Mouse (Mus musculus): ENCODE measurements around the gene Tmem18.

Gene Tmem18

GRCm38 (mm10) chr12:30584356-30584740 lies at the start of gene Tmem18:
Gene Tmem18 (plus strand): TSS chr12:30584426.
- CTCF ChIA-PET = no interaction called here

- CTCF ChIA-PET = no interaction called here
Measured at GRCm38 (mm10) chr12:30557349-30557748, 26.9 kb upstream of the Tmem18 start.

GRCm38 (mm10) chr12:30561411-30561810 lies 22.8 kb upstream of the Tmem18 start:
- CTCF ChIA-PET = no interaction called here

DNA sequence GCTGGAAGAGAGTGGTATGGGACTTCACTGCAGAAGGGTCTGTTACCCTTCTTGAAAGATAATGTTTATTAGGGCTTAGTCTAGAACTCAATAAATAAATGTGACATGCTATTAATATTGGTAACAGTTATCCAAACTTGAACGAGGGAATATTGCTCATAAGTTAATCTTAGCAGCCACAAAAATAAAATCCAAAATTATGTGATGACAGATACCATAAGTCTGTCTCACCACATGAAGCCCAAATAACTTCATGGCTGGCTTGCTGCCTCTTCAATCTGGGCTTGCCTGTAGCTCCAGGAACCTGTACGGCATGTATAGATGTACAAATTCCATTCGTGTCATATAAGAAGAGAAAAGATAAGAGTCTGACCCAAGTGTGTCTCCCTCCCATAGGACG lies 12.2 kb upstream of the Tmem18 start:
- CTCF ChIA-PET = no interaction called here

GRCm38 (mm10) chr12:30575952-30576351 lies 8.3 kb upstream of the Tmem18 start:
- CTCF ChIA-PET = no interaction called here

DNA sequence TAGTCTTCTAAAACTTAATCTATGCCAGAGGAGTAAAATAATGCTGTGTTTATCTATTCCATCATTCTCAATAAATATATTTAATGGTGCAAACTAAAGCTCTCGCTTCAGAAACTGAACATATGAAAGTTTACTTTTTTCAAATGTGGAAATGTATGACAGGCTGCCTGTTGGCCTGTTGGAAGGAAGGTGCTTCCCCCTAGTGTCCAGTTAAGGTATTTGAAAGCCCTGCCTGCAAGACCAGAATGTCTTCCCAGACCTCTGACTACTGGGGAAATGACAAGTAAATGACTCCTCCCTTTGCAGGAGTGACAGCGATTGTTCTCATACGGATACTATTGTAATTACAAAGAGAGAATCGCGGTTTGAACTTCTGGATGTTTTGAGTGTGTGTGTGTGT lies 6.2 kb upstream of the Tmem18 start:
- CTCF ChIA-PET = no interaction called here

GRCm38 (mm10) chr12:30581277-30581676 lies 2.9 kb upstream of the Tmem18 start:
- CTCF ChIA-PET = no interaction called here

DNA sequence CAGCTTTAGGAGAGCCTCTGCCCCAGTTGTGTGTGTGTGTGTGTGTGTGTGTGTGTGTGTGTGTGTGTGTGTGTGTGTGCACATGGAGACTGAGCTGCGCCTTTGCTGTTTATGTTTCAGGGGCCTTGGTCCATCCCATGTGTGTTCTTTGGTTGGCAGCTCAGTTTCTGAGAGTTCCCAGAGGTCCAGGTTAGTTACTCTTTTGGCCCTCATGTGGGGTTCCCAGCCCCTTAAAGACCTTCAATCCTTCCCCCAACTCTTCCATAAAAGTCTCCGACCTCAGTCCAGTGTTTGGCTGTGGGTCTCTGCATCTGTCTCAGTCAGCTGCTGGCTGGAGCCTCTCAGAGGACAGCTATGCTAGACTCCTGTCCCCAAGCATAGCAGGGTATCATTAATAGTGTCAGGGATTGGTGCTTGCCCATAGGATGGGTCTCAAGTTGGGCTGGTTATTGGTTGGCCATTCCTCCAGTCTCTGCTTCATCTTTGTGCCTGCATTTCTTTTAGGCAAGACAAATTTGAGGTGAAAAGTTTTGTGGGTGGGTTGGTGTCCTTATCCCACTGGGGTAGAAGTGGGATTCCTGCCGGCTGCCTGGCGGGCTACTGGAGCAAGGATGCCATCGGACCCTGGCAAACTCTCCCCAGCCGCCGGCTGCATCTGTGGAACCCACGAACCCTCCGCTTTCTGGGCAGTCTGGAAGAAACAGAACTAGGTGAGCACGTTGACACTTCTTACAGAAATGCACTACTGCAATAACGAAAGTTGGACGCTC lies 455 bp upstream of the Tmem18 start:
- CTCF ChIA-PET = no interaction called here

DNA sequence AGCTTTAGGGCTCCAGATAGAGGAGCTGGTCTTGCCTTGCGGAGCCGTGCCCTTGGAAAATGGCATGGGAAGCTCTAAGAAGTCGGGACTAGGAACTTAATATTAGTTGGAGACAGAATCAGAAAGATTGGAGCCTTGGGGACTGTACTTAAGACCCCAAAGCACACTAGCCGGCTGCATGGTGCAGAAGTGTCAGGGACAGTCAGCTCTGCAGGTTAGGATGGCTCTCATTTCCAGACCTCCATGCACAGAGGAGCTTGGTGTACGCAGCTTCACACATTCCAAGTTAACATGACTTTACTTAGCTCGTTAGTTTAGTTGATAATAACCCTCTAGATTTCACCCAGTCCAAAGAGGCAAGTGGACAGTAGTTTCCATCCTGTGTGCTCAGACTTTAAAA lies 637 bp downstream of the Tmem18 start:
- CTCF ChIA-PET = no interaction called here

GRCm38 (mm10) chr12:30591832-30592231 lies 7.6 kb downstream of the Tmem18 start:
- CTCF ChIA-PET = no interaction called here

DNA sequence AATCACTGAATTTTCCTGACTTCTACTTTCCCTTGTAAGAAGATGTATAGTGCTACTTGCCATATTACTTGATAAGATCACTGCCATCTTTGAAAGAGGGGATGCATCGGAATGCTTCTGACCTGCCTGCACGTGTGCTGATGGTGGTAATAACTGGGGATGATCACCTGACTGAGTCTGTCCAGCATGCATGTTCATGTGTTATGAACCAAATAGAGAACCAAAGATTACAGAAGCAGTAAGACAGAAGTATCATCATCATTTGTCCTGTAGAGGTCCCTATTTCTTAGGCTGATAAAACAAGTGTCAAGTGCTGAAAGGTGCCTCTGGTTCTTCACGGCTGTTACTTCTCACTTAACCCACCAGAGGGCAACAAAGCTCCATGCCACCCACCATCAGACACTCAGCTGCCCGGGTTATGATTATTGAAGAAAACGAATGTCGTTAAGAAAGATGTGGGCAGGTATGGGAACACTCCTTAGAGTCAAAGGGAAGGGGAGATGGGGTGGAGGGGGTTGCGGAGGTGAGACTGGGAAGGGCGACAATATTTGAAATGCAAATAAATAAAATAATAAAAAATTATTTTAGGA lies 12.7 kb downstream of the Tmem18 start:
- CTCF ChIA-PET = no interaction called here

GRCm38 (mm10) chr12:30598955-30599354 lies 14.7 kb downstream of the Tmem18 start:
- CTCF ChIA-PET = no interaction called here

DNA sequence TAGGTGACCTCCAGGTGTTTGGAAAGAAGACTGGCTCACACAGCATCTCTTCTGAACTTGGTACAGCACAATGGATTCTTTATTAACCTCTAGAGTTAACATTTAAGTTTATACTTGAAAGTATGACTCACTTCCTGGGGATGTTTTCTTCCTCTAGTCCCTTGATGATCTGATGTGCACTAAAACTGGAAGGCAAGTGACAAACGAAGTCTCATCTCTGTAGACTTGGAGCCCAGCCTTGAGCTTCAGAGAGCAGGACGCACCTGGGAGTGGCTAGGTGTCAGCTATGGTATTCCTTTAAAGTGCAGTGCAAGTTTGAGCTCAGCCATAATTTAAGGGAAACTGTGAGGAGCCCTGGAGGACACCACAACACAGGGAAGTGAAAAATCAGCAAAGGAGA lies 15.2 kb downstream of the Tmem18 start:
- CTCF ChIA-PET = interaction anchor here (0.7 kb wide), 1 partner anchor 1856 kb away, joined by 3 read pairs; no protein-coding TSS in a partner anchor

DNA sequence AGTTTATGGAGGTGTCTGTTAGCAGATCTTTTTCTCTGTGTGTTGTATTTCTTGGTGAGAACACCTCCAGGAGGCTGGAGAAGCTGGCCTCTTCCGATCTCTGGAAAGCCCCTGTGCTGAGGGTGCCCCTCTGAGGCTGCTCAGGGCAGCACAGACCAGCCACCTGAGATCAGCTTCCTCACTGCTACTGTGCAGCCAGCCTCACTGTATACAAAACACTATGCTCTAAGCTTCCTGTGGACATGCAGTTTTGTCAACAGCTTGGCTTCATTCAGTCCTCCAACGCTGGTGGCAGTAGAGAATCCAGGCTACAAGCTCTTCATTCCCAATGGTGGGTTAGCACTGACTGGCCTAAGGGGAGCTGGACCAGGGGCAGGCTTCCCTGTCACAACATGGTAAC lies 15.8 kb downstream of the Tmem18 start:
- CTCF ChIA-PET = interaction anchor here (0.7 kb wide), 1 partner anchor 1856 kb away, joined by 3 read pairs; no protein-coding TSS in a partner anchor

DNA sequence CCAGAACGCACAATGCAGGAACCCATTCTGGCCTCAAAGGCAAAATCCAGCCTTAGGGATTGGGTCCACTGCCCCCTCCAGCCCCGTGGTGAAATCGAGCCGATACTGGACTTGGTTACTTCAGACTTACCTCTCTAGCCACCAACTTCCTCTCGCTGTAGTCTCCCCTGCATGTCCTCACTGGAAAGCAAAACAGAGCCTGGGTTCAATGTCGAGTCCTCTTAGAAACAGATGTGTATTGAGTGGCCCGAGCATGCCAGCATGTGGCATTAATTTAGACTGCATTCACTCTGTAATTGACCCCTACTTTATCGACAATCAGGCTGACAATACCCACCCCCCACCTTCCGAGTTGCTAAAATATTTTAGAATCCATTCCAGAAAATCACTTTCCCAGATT lies 19.8 kb downstream of the Tmem18 start:
- CTCF ChIA-PET = no interaction called here

DNA sequence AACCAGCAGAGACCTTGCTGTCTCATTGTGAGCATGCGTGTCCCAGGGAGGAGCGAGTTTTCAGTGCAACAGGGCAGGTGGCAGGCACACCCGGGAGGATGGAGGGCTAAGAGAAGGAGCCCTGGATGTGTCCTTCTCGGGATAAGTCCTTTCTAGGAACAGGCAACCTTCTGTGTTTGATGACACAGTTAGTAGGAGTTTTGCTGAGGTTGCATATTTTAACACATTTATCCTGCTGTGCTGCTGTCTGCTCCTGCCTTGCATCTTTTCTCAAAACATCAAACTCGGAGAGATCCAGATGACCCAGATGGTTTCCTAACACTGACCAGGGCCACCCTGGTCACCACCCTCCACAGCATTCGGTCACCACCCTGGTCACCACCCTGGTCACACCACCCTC lies 20.6 kb downstream of the Tmem18 start:
- CTCF ChIA-PET = no interaction called here

DNA sequence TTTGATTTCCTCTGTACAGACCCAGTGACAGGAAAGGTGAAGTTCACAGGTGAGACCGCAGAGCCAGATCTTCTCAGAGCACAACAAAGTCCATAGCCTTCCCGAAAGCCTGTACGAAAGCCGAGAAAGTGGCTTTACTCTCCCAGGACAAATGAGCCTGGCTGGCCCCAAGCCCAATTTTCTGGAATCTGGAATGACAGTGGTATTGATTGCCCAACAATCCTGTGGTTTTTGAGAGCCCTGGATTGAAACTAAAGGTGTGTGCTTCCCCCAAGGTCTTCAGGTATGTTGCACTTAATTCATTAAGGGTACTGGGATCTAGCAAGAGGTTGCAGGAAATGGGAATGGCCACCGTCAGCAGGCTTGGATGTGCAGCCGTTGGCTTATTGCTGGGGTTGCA lies 21.7 kb downstream of the Tmem18 start:
- CTCF ChIA-PET = no interaction called here

DNA sequence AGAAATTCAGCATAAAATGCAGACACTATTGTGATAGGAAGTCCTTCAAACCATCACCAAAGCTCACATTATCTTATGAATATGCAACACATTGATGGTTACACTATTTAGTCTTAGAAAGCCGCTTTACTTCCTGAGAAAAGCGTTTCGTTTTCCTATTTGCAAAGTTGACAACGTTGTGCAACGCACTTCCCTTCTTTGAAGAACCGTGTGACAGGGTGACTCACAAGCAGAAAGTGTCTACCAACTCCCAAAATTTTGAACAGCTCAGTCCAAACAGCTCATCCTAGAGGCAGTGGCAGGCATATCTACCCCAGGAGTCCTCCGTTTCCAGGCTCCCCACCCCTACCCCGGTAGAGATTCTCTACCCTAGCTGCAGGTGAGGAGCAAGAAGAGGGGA lies 22.5 kb downstream of the Tmem18 start:
- CTCF ChIA-PET = no interaction called here

DNA sequence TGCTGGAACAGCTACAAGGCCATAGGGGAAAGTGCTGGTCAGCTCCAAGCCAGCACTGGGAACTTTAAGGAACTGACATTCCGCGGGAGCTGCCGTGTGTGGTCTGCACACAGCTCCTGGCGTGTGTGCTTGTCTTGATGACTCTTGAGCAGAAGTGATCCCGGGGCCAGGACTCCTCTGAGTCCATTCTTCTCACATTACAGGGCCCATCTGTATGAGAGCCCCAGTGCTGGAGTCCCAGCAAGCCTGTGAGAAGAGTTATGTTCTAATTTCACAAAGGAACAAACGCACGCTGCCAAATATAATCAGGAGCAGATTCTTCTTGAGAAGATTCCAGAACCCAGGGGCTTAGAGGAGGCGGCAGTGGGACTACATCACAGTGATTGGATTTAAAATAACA lies 34.2 kb downstream of the Tmem18 start:
- CTCF ChIA-PET = no interaction called here

DNA sequence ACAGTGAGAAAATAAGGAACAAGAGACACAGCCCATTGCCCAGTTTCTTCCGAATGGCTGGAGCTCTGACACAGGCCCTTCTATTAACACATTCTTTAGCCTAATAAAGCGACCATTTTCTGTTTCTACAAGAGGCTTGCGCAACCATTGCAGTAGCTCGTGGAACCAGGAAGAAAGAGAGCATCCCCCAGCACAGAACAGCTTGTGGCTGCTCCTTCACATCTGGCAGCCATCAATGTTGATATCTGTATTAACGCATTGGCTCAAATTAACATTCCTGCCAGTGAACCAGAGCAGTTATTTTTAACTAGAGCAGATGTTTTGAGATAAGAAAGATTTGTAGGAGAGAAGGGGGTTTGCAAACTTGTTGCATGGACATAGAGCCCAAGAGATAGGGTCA lies 44.2 kb downstream of the Tmem18 start:
- CTCF ChIA-PET = no interaction called here

- CTCF ChIA-PET = no interaction called here
Measured at GRCm38 (mm10) chr12:30634534-30634933, 50.3 kb downstream of the Tmem18 start.
